Mouse (Mus musculus) spleen, adult 12 weeks (tissue): Measurements from ENCODE around the gene Zbed6.

Experiments used
- DNase-seq: peaks from one replicate; pipeline ENCODE4 v3.0.0; 2022; ENCODE audit warnings: low spot score

The Zbed6 gene

GRCm38 (mm10) chr1:133663427-133663826, 2.7 kb upstream of the Zbed6 start:
- DNase-seq, result no peak

- DNase-seq, result no peak
These were observed 2.3 kb upstream of the Zbed6 start for GRCm38 (mm10) chr1:133662941-133663340.

- peak; percentile 82 for DNase-seq
These were observed 683 bp upstream of the Zbed6 start, which contains the start of gene Gm38394 for GRCm38 (mm10) chr1:133661203-133661933. Gene Gm38394 (minus strand): TSS chr1:133661318.

GRCm38 (mm10) chr1:133658878-133659277, 1.8 kb downstream of the Zbed6 start:
- DNase-seq, result no peak

GRCm38 (mm10) chr1:133656811-133657210, 3.9 kb downstream of the Zbed6 start:
- no peak for DNase-seq

GRCm38 (mm10) chr1:133653033-133653432, 7.7 kb downstream of the Zbed6 start:
- no peak for DNase-seq

GRCm38 (mm10) chr1:133650288-133651055, 10.2 kb downstream of the Zbed6 start:
- DNase-seq, result no peak

- no peak for DNase-seq
These were observed 15.0 kb downstream of the Zbed6 start for GRCm38 (mm10) chr1:133645652-133646051.

GRCm38 (mm10) chr1:133641163-133641562, 19.5 kb downstream of the Zbed6 start:
- no peak for DNase-seq

- DNase-seq, result no peak
These were observed 22.2 kb downstream of the Zbed6 start for GRCm38 (mm10) chr1:133638517-133638916.

GRCm38 (mm10) chr1:133632168-133632567, 28.5 kb downstream of the Zbed6 start:
- DNase-seq, result no peak

- no peak for DNase-seq
These were observed 35.6 kb downstream of the Zbed6 start for GRCm38 (mm10) chr1:133625052-133625451.

- DNase-seq, result no peak
These were observed 42.4 kb downstream of the Zbed6 start for GRCm38 (mm10) chr1:133618311-133618710.

GRCm38 (mm10) chr1:133617908-133618307, 42.8 kb downstream of the Zbed6 start:
- no peak for DNase-seq

- no peak for DNase-seq
These were observed 46.9 kb downstream of the Zbed6 start for GRCm38 (mm10) chr1:133613817-133614216.

GRCm38 (mm10) chr1:133611436-133611835, 49.2 kb downstream of the Zbed6 start:
- DNase-seq, result no peak

GRCm38 (mm10) chr1:133610601-133611000, 50.1 kb downstream of the Zbed6 start:
- no peak for DNase-seq

- DNase-seq, result peak; percentile 89
These were observed 50.7 kb downstream of the Zbed6 start, which contains the start of gene Snrpe for GRCm38 (mm10) chr1:133609771-133610502. Gene Snrpe (minus strand): TSS chr1:133610291.
